Mouse (Mus musculus): ENCODE results near the gene Asna1.

Asna1 gene

DNA sequence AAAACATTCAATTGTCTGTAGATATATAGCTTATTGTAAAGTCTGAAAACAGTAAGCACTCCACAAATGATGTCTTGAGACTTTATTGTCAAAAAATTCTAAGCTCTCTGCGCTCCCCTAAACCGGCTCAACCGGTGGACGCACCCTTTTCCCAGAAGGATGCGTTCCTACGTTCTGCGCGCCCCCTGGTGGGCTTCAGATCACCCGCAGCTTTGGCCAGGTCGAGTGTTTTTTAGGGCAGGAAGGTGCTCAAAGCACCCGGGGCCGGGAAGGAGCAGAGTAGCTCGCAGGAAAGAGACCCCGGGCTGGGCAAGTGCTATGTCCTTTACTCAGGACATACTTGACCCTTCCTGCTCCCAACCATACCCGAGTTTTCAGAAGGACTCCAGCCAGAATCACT lies 35.3 kb downstream of the Asna1 start:
- peak; percentile 85 to 91 for DNase-seq (ENCODE audit: low spot score in 2 of 2)

DNA sequence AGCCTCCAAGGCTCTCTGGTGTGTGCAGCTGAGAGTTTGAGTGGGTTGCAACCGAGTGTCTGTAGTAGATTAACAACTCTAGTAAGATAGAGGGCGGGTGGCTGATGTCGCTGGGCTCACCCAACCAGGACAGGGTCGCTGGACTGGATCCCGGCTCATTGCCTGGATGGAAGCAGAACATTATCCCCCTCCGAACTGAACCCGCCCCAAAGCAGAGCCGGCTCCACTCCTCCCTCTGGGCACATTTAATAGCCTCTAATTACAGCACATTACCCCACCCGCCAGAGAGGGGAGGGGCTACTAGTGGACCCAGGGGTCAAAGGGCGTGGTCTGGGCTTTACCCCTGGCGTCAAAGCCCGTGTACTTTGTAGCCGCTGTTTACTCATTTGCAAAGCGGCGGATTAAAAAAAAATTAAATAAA lies 35.8 kb downstream of the Asna1 start:
- DNase-seq (ENCODE audit: low spot score in 2 of 2): no peak

DNA sequence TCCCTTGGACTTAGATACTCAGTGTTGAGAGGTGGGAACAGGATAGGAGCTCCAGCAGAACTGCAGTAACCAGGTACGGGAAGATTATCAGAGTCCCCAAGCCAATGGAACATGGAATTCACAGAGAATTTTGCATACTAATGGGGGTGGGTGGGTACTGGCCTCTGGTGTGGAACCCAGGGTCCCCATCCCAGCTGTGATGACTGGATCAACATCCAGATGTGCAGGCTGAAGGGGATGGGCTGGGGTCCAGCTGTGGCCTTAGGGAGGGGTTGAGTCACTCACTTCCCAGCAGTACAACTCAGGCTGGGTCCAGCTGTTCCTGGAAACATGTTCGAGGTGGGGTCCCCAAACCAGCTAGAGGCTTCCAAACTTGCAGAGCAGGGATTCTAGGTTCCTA lies 37.2 kb downstream of the Asna1 start:
- DNase-seq (ENCODE audit: low spot score in 2 of 2): no peak

DNA sequence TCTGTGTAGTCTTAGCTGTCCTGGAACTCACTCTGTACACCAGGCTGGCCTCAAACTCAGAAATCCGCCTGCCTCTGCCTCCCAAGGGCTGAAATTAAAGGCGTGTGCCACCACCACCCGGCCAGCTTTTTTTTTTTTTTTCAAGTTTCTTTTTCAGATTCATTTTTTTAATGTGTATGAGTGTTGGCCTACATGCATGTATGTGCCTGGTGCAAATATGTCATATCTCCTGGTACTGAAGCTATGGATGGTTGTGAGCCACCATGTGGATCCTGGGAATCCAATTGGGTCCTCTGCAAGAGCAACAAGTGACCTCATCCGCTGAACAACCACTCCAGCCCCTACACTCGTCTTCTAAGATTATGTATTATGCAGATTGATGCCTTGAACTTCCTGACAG lies 37.7 kb downstream of the Asna1 start:
- no peak for DNase-seq (ENCODE audit: low spot score in 2 of 2)

DNA sequence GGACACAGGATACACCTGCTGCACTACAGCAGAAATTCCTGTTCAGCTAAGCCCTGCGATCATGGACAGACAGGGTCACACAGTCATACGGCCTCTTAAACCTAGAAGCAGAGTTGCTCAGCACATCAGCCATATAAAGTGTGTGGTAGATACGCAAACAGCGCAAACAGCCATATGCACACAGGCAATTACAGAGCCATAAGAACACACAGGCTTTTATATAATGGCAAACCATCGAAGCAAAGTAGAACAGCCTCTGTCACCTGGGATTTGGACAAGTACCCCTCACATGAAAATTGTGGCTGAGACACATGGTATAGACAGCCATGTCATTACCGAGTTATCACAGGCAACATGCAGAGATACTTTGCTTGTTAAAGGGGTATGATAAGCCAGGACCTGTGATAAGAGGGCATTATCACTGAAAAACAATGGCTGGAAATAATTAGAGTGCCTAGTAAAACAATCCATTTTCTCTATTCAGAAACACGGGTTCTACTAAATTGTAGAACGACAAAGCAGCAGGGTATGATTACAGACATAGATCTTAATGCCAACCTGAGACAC lies 38.6 kb downstream of the Asna1 start:
- DNase-seq (ENCODE audit: low spot score in 2 of 2): no peak

DNA sequence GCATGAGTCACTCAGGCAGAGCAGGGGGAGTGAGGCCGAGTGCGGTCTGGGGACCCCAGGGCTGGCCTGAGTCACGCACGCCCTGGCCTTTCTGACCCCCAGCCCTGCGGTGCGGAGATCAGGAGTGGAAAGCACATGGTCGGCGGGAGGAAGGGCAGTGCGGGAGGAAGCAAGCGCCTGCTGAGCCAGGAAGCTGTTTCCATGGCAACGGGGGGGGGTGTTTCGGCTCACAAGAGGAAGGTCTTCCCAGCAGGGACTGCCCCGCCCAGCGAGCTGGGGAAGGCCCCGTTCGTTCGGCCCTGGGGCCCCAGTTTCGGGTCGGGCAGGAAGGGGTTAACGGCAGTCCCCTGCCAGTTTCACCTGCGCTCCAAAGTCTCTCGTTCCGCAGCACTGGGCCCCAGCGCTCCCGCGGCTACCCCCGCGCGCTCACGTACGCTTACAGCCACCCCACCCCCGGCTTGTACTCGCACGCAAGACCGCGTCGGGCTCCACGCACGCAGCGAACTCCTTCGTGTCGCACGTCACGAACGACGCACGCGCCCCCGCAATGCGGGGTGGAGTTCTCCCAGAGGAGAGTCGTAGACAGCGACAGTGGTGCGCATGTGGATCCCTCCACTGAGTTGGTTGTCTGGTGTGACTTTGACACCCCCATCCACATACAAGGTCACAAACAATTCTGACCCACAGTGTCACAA lies 39.2 kb downstream of the Asna1 start:
- peak; percentile 87 to 91 for DNase-seq (ENCODE audit: low spot score in 2 of 2)

DNA sequence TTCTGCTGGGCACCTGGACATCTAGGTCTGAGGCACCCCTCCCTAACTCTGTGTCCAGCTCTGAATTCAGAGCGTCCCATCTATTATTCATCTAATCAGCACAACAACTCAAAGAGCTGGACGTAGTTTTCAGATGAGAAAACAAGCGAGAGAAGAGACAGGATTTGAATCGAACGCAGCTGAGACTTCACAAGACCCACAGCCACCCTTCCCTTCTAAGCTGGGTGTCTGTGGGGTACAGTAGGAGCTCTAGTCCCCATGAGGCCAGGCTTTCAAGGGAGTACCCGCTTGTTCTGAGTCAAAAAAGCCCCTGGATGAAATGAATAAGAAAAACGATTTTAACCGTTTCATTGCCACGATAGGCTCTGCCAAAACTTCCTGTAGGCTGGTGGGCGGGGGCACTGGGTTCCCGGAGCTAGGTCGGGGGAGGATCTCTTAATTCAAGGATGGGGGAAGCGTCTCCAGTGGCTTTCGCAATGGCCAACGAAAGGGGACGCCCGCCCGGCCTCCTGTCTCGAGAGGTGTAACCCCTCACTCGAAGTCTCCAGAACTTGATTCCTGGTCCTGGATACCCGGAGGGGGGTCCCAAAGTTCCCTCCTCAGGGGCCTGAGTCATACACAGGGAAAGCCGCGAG lies 39.9 kb downstream of the Asna1 start:
- peak in 1 of 2 experiments; percentile 26 for DNase-seq (ENCODE audit: low spot score in 2 of 2)

DNA sequence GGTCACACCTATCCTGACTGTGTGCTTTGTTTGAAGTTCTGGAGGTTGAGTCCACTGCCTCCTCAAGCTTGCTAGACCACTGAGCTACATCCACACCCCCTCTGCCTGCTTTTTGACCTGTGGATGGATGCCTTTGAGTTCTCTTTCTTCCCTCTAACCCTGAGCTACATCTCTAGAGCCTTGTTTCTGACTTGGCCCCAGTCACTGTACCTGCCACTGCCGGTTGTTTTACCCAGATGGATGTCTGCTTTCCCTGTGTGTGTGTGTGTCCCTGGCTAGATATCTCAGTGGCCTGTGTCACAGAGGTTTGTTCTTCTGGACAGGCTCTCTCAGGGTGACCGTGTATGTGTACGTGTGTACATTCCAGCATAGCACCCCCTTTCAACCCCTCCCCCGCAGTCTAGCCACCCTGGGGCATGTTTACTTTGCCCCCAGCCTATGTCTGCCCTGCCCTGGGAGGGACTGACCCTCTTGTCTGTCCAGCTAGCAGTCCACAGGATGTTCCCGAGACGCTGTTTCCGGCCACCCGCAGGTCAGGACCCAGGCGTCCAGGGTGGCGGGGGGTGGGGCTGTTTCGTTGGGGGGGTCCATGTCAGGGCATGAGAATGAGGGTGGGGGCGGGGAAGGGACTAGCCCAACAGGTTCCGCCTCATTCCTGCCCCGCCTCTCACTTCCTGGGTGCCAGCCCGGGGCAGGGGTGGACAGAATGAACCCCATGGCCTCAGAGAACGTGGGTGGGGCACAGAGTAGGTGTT lies 40.6 kb downstream of the Asna1 start:
- no peak for DNase-seq (ENCODE audit: low spot score in 2 of 2)

DNA sequence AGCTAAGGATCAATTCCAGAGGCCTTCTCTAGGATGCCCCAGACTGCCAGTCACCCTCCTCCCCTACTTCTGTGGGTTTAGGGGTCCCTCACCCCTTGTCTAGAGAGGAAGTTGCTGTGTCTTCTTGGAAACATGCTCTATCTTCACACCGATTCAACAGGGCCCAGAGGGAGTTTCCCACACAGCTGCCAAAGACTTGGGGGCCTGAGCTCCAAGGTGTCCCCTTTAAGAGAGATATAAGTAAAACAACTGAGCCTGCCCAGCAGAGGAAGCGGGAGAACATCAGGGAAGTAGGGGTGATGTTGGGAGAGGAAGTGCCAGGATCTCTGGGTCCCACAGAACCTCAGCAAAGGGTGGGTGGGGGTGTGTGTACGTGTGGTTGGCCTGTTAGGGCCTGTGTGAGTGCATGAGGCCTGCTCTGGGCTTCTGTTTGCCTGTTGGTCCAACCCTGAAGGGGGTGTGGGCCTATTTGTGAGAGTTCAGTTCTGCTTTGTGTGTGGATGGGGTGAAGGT lies 42.5 kb downstream of the Asna1 start:
- DNase-seq (ENCODE audit: low spot score in 2 of 2): no peak

DNA sequence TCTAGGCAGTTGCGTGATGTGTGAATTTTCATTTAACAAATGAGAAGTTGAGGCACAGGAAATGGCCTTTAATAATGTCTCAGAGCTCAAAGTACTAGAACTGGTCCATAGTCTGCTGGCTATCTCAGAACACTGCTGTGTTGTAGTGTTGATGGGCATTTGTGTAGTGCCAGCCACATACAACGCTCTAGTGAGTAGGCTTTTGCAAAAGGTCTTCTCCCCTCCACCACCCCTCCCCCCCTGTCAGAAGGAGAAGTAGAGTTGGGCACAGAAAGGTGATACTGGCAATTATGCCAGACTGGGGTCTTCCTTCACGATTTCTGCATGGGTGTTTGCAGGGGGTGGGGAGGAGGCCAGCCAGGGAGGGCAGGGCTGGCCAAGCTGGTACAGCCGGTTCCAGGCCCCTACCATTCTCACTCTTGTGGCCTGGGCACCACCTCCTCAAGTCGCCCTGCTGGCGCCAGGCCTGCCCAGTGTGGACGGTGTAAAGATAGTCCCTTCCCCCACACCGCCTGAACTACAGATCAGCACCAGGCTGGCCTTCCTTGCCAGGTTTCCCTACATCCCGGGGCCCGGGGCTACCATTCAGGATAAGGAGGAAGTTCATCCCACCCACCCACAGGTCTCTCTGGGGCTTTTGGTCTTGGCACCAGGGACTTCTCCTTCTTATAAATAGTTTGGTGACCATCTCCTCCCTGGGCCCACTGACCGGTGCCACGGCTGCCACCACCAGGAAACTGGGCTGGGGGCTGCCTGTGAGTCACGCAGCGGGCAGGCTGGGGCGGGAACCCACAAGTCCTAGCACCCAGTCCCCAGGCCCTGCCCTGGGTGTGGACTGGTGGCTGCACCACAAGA lies 43.2 kb downstream of the Asna1 start:
- no peak for DNase-seq (ENCODE audit: low spot score in 2 of 2)

DNA sequence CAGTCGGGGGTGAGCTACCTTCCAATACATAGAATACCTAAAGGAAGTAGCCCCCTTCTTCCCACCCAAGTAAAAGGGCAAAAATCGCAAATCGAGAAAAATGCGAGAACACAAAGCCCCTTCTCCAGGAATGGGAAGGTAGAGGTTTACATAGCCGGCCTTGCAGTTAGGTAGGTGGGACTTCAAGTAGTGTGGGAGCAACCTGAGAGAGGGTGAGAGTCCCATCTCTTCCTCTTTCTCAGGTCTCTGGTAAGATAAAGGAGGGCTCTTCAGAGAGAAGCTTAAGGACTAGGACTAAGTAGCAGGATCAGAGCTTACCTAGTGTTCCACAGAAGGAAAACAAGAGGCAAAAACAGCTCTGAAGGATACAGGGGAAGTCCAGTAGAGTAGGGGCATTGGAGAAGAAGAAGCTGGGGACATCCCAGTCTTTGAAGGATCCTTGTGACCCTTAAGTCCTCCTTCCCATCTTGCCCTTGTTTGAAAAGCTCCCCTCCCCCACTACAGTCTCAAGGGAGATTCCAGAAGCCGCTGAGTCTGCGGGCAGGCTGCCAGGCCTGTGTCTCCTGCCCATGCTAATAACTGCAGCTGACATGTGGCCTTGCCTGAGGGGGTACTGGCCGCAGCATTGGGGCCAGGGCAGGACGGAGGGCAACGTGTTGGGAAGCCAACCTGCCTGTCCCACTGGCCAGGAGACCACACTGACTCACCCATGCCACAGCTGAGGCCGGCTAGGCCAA lies 44.3 kb downstream of the Asna1 start:
- DNase-seq (ENCODE audit: low spot score in 2 of 2): no peak

DNA sequence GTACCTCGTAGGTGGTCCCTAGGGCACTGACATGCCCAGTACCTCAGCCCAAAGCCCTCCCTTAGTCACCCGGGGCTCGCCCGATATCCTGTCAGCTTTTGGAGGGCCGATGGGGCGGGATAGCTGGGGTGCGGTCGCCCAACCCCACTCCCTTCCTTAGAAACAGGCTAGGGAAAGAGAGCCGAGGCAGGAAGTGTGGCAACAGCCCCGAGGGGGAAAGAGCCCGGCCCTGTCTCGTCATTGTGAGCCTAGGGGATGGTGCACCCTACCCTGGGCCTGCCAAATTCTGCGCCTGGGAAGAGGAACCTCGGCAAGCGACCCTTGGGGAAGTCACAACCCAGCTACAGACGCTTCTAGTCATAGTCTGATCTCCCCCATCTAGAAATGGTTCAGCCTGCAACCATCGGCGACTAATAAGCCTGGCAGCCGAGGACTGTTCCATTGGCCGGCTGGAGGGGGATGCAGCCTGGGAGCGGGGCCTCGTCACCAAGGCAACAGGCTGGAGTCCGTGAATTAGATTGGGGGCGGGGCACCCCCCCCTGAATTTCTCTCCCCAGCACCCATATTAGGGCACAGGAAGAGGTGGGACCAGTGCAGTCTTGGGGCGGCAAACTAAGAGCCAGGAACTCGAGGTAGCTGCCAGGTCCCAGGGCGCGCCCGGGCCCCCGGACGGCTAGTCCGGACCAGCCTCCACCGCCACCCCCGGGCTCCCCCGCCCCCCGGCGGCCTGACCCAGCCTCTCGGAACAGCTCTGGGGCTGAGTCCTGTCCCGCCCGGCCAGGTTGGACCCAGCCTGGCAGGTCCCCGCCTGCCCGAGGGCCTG lies 45.3 kb downstream of the Asna1 start:
- peak; percentile 66 to 69 for DNase-seq (ENCODE audit: low spot score in 2 of 2)

DNA sequence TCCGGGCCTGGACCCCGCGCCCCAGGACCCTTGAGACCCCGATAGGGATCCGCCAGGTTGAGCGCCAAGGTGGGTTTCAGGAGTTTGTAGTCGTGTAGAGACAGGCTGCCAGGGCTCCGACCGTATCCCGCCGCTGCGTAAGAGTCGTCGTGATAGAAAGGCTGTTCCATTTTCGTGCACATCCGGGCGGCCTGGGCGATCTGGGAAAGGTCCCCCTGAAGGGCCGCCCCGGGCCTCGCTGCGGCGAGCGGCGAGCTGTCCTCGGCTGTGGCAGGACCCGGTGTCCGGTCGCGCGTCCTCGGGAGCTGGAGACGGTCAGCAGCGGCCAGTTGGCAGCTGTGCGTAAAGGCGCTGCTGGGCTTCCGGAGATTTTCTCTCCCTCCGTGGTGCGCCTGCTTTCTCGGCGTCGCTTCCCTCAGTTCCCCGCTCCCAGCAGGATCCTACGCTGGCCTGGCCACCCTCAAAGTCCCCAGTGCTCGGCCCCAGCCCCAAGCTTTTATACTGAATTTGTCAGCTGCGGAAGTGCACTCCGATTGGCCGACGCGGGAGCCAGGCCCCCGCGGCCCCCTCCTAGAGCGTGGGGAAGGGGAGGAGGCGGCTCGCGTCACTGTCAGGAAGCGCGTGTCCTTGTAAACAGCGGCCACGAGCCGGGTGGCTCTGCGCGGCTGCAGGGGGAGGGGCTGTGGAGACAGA lies 46.7 kb downstream of the Asna1 start, which contains the start of gene Junb:
Junb (minus strand) TSS at position 471 of the 693 bp plus-strand sequence.
- peak; percentile 91 to 92 for DNase-seq (ENCODE audit: low spot score in 2 of 2)

DNA sequence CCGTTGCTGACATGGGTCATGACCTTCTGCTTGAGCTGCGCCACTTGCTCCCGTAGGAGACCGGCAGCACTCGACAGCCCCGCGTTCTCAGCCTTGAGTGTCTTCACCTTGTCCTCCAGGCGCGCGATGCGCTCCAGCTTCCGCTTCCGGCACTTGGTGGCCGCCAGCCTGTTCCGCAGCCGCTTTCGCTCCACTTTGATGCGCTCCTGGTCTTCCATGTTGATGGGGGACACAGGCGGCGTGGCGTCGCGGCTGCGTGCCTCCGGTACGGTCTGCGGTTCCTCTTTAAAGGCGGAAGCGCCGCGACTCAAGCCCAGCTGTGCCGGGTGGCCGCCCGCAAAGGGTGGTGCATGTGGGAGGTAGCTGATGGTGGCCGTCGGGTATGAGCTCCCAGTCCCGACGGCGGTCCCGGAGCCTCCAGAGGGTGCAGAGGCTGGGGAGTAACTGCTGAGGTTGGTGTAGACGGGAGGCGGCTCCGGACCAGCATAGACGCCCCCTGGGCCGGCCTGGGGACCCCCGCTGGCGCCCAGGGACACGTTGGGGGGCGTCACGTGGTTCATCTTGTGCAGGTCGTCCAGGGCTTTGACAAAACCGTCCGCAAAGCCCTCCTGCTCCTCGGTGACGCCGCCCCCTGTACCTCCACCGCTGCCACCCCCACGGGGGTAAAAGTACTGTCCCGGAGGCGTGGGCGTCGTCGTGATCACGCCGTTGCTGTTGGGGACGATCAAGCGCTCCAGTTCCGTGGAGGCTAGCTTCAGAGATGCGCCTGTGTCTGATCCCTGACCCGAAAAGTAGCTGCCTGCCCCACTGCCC lies 47.4 kb downstream of the Asna1 start:
- DNase-seq (ENCODE audit: low spot score in 2 of 2): peak; percentile 75 to 78

DNA sequence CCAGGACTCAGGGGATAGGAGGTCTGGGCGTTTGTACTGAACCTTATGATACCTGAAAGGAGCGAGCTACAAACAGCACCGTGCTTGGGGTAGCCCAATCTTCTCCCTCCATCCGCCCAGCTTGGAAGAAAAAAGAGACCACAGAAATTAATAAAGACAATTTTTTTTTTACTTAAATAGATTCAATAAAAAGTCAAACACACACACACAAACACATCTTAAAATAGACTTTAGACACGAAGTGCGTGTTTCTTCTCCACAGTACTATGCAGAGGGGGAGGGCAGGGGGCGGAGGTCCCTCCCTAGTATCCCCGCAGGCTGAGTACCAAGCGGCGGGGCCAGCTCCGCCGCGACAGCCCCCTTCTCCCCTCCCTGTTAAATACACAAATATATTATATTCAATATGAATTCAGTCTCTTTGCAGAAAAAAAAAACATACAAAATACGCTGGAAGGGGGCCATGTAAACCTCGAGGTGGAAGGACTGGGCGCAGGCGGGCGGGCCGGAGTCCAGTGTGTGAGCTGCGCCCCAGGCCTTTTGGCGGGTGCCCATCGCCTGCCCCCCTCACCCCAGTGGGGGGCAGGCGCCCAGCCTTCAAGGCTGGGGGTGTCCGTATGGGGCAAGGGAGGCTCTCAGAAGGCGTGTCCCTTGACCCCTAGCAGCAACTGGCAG lies 48.2 kb downstream of the Asna1 start:
- no peak for DNase-seq (ENCODE audit: low spot score in 2 of 2)

DNA sequence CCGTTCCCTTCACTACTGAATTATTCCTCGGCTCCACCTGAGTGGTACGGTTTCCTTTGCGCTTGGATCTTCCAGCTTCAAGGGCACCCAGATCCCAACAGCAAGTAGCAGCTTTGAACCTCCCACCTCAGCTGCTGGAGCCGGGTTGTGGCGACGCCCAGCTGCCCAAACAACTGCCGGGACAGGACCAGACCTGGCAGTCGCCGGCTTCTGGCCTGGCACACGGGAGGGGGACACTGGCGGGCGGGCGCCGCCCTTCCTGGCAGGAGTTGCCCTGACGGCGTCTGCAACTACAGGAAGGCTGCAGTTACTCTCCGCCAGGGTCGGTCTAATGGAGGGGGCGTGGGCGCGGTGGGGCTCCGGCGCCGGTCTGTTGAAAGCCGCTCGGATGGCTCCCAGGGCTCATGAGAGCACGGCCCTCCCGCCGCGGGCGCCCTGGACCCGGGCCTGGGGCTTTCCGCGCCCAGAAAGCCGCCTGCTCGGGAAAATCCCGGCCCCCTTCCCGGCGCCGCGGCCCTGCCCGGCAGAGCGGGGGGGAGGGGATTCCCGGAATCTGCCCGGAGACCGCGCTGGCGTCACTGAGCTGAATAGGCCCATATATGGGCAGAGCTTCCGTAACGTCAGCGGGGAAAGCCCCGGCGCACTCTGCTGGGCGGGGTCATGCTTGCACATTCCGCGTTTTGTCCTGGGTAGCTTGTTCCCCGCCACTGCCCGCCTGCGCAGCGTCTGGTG lies 48.9 kb downstream of the Asna1 start:
- DNase-seq (ENCODE audit: low spot score in 2 of 2): peak; percentile 90 to 92

DNA sequence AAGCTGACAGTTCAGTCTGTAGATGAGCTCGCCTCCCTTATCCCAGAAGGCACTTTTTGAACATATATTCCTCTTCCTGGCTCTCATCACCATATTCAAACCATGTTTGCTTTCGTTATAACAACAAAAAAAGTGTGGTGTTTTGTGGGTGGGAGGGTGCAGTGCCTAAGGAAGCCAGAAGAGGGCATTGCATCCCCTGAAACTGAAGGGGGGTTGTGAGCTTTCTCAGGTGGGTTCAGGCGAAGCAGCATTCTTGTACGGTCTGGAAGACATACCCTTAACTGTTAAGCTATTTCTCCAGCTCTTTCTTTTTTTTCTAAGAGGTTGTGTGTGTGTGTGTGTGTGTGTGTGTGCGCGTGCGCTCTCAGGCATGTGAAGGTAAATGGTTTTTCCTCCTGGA lies 49.6 kb downstream of the Asna1 start:
- DNase-seq (ENCODE audit: low spot score in 2 of 2): peak; percentile 77 to 84
